Mouse (Mus musculus) stomach, embryonic 14.5 days (tissue): ENCODE data around the gene Mbnl1. TPM values are rescaled to one million over a fixed set of nuclear protein-coding genes. Genes with fewer than 3 reads are reported as not detected.
A peak's percentile ranks its signal among the peaks of the same experiment; 100 is the strongest.

Source experiments
- ATAC-seq: fragments of 200-750 bp; cut with Nextera tagmentation; 2 replicates; pipeline ENCODE4 v1.8.0; 2017; ENCODE audit warnings: low read depth, moderate TSS enrichment; ENCODE audit not compliant: insufficient number of reproducible peaks, insufficient read depth, low FRiP score
- H3K27ac ChIP-seq: fragments of 300-500 bp; sonication (generic); 2 replicates; pipeline ENCODE4 v1.5.1; 2014; ENCODE audit warnings: mild to moderate bottlenecking, low read length, moderate library complexity, mixed read lengths
- H3K27me3 ChIP-seq: fragments of 300-500 bp; sonication (generic); 2 replicates; pipeline ENCODE4 v1.6.1; 2014; ENCODE audit warnings: low read length, control low read depth, mixed read lengths; ENCODE audit not compliant: control insufficient read depth, insufficient read depth
- H3K36me3 ChIP-seq: fragments of 300-500 bp; sonication (generic); 2 replicates; pipeline ENCODE4 v1.6.1; 2014; ENCODE audit warnings: mild to moderate bottlenecking, control low read depth, low read length, moderate library complexity, mixed read lengths; ENCODE audit not compliant: control insufficient read depth, insufficient read depth
- H3K4me1 ChIP-seq: fragments of 300-500 bp; sonication (generic); 2 replicates; pipeline ENCODE4 v1.6.1; 2014; ENCODE audit warnings: low read length, control low read depth, mixed read lengths; ENCODE audit not compliant: control insufficient read depth, insufficient read depth
- H3K4me2 ChIP-seq: fragments of 300-500 bp; sonication (generic); replicated peaks from 2 replicates; pipeline ENCODE4 v1.6.1; 2014; ENCODE audit warnings: low read depth, low read length, control low read depth
- H3K4me3 ChIP-seq: fragments of 300-500 bp; sonication (generic); 2 replicates; pipeline ENCODE4 v1.5.1; 2014; ENCODE audit warnings: low read depth, low read length, control low read depth
- H3K9ac ChIP-seq: fragments of 300-500 bp; sonication (generic); replicated peaks from 2 replicates; pipeline ENCODE4 v1.6.1; 2014; ENCODE audit warnings: low read depth, mild to moderate bottlenecking, control low read depth, low read length, moderate library complexity, mixed read lengths
- H3K9me3 ChIP-seq: fragments of 300-500 bp; sonication (generic); 2 replicates; pipeline ENCODE4 v1.6.1; 2016; ENCODE audit warnings: low read depth, low read length, control low read depth; ENCODE audit not compliant: control insufficient read depth
- WGBS: fragments of 180-500 bp; shearing (Covaris S2); extraction: QIAGEN DNeasy Blood & Tissue Kit; methylation state at CpG from one replicate; pipeline ENCODE4 v1.1.7; 2014; 5-methylcytosine and 5-hydroxymethylcytosine counted together
- polyA plus RNA-seq: library from polyadenylated mRNA; unstranded; fragments of >200 nt; fragmentation: Nextera tagmentation; extraction: Ambion mirVana; gene quantifications from 2 replicates; pipeline ENCODE4 v1.2.1, GENCODE M21; 2014

Mbnl1 gene
- polyA plus RNA-seq, 1 experiment from 2014 or later, result 151 TPM

GRCm38 (mm10) chr3:60538214-60538971 lies 65.8 kb downstream of the Mbnl1 start:
- 82% methylated on average over 3 of the region's 3 CpGs for WGBS
- Histone ChIP-seq H3K36me3 (no peaks in the 10 kb centered on the region), H3K4me2 (no peak overlapping the region), H3K27ac (no peak overlapping the region), H3K9me3 (no peaks in the 10 kb centered on the region), H3K27me3 (no peaks in the 10 kb centered on the region), H3K9ac (no peak overlapping the region), H3K4me1 (no peaks in the 10 kb centered on the region), H3K4me3 (no peak overlapping the region)
- no peak for ATAC-seq

DNA sequence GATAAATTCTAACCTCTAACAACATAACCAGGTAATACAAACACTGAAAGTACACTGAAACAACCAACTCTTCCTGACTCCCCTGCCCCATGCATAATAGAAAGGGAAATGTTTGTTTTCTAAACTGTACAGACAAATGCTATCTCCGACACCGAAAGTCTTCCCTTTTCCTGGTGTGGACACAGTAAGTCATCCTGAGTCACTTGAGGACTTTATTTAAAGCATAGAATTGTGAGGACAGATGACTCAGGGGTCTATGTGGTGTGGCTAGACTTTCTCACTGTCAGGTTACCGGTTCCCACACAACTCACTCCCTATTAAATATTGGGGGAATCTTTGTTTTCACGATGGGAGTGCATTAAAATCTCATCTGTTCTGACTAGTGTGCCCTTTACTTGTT lies 68.5 kb downstream of the Mbnl1 start:
- Histone ChIP-seq H3K27ac (no peak overlapping the region), H3K4me2 (no peak overlapping the region), H3K4me1 (no peaks in the 10 kb centered on the region), H3K9ac (no peak overlapping the region), H3K9me3 (no peaks in the 10 kb centered on the region), H3K4me3 (no peak overlapping the region), H3K36me3 (no peaks in the 10 kb centered on the region), H3K27me3 (no peaks in the 10 kb centered on the region)
- WGBS, result 74% methylated on average over 4 of the region's 4 CpGs
- ATAC-seq, result no peak

GRCm38 (mm10) chr3:60546196-60546595 lies 73.6 kb downstream of the Mbnl1 start:
- 44% methylated on average over 9 of the region's 9 CpGs for WGBS
- peak; percentile 82; the same call in 1 of the 2 replicates for ATAC-seq

GRCm38 (mm10) chr3:60546904-60547303 lies 74.3 kb downstream of the Mbnl1 start:
- H3K27ac ChIP-seq, result no peak overlapping the region
- H3K36me3 ChIP-seq, result no peaks in the 10 kb centered on the region
- H3K9me3 ChIP-seq, result no peaks in the 10 kb centered on the region
- H3K9ac ChIP-seq, result no peak overlapping the region
- H3K4me2 ChIP-seq, result no peak overlapping the region
- 88% methylated on average over 4 of the region's 4 CpGs for WGBS
- peaks cover 16% of the 10 kb centered on the region for H3K4me1 ChIP-seq
- ATAC-seq, result no peak
- no peak overlapping the region for H3K4me3 ChIP-seq
- no peaks in the 10 kb centered on the region for H3K27me3 ChIP-seq

More at GRCm38 (mm10) chr3:60546196-60546595, 73.6 kb downstream of the Mbnl1 start:
- Histone ChIP-seq H3K27ac (no peak overlapping the region), H3K36me3 (no peaks in the 10 kb centered on the region), H3K4me2 (no peak overlapping the region), H3K9me3 (no peaks in the 10 kb centered on the region), H3K4me3 (no peak overlapping the region), H3K9ac (no peak overlapping the region), H3K27me3 (no peaks in the 10 kb centered on the region), H3K4me1 (peaks cover 16% of the 10 kb centered on the region)

GRCm38 (mm10) chr3:60550492-60550891 lies 77.9 kb downstream of the Mbnl1 start:
- no peak overlapping the region for H3K27ac ChIP-seq
- 35% methylated on average over 5 of the region's 5 CpGs for WGBS
- H3K4me1 ChIP-seq, result peaks cover 16% of the 10 kb centered on the region
- H3K9ac ChIP-seq, result no peak overlapping the region
- no peaks in the 10 kb centered on the region for H3K36me3 ChIP-seq
- H3K9me3 ChIP-seq, result no peaks in the 10 kb centered on the region
- H3K4me2 ChIP-seq, result no peak overlapping the region
- no peak for ATAC-seq
- H3K4me3 ChIP-seq, result no peak overlapping the region
- no peaks in the 10 kb centered on the region for H3K27me3 ChIP-seq

DNA sequence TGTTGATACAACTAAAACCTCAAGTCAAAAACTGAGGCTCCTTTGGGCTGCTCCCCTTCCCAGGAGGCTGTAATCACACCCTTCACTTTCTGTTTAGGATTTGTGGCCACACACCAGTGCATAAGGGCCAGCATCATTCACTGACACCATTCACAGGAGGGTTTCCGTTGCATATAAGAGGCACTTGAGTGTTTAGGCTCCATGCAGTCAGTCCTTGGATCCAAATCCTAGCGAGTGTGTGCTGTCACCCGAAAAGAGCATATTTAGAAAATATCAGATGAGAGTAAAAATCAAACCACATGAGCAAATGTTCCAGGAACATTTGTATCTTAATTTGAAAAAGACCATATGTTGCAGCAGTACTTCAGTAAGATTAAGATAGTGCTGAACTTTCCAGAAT lies 79.0 kb downstream of the Mbnl1 start:
- 30% methylated on average over 3 of the region's 3 CpGs for WGBS
- no peak for ATAC-seq

GRCm38 (mm10) chr3:60553011-60553410 lies 80.4 kb downstream of the Mbnl1 start:
- no peak overlapping the region for H3K4me3 ChIP-seq
- no peaks in the 10 kb centered on the region for H3K9me3 ChIP-seq
- H3K36me3 ChIP-seq, result no peaks in the 10 kb centered on the region
- no peaks in the 10 kb centered on the region for H3K27me3 ChIP-seq
- H3K4me2 ChIP-seq, result no peak overlapping the region
- H3K9ac ChIP-seq, result no peak overlapping the region
- WGBS, result 48% methylated on average over 3 of the region's 3 CpGs
- H3K4me1 ChIP-seq, result peaks cover 16% of the 10 kb centered on the region
- no peak for ATAC-seq
- H3K27ac ChIP-seq, result no peak overlapping the region; the same call in 1 of the 2 replicates

More for the DNA sequence above, 79.0 kb downstream of the Mbnl1 start:
- Histone ChIP-seq H3K36me3 (no peaks in the 10 kb centered on the region), H3K4me2 (no peak overlapping the region), H3K4me3 (no peak overlapping the region), H3K9ac (no peak overlapping the region), H3K27ac (no peak overlapping the region), H3K4me1 (peaks cover 16% of the 10 kb centered on the region), H3K27me3 (no peaks in the 10 kb centered on the region), H3K9me3 (no peaks in the 10 kb centered on the region)

DNA sequence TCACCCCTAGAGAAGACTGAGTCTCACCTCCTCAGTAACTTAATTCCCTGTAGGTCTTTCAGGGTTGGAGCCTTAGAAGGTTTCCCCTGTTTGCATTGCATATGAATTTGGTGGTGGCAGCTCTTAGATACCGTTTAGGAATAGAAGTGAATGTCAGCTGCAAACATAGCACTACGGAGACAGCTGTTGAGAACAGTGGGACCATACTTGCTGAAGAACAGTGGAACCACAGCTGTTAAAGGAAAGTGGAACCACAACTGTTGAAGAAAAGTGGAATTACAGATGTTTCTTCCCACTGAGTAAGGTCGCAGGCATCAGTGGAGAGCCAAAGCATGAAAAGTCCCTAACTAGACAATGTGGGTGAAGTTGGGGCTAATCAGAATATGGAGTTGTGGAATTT lies 84.0 kb downstream of the Mbnl1 start:
- H3K4me1 ChIP-seq, result no peaks in the 10 kb centered on the region
- no peak for ATAC-seq
- H3K4me3 ChIP-seq, result no peak overlapping the region
- 58% methylated on average over 3 of the region's 3 CpGs for WGBS
- H3K4me2 ChIP-seq, result no peak overlapping the region
- H3K9me3 ChIP-seq, result no peaks in the 10 kb centered on the region
- H3K9ac ChIP-seq, result no peak overlapping the region
- no peaks in the 10 kb centered on the region for H3K36me3 ChIP-seq
- H3K27ac ChIP-seq, result no peak overlapping the region
- H3K27me3 ChIP-seq, result no peaks in the 10 kb centered on the region
